Mouse (Mus musculus) lung, embryonic 16.5 days (tissue): ENCODE data around the gene Prcc. TPM values are rescaled to one million over a fixed set of nuclear protein-coding genes. Genes with fewer than 3 reads are reported as not detected.

ENCODE experiments used
- ATAC-seq: fragments of 200-750 bp; cut with Nextera tagmentation; 2 replicates; pipeline ENCODE4 v1.8.0; 2017; ENCODE audit warnings: low read depth, mild to moderate bottlenecking, moderate library complexity
- H3K27ac ChIP-seq: fragments of 300-500 bp; sonication (generic); 2 replicates; pipeline ENCODE4 v1.5.1; 2014; ENCODE audit warnings: mild to moderate bottlenecking, control low read depth, low read length
- H3K27me3 ChIP-seq: fragments of 300-500 bp; sonication (generic); 2 replicates; pipeline ENCODE4 v1.6.1; 2014; ENCODE audit warnings: low read depth, low read length, mixed read lengths; ENCODE audit not compliant: control insufficient read depth, insufficient read depth
- H3K36me3 ChIP-seq: fragments of 300-500 bp; sonication (generic); 2 replicates; pipeline ENCODE4 v1.6.1; 2014; ENCODE audit warnings: low read length; ENCODE audit not compliant: control insufficient read depth, insufficient read depth
- H3K4me1 ChIP-seq: fragments of 300-500 bp; sonication (generic); replicated peaks from 2 replicates; pipeline ENCODE4 v1.6.1; 2014; ENCODE audit warnings: low read length, mixed read lengths; ENCODE audit not compliant: control insufficient read depth, insufficient read depth
- H3K4me2 ChIP-seq: fragments of 300-500 bp; sonication (generic); 2 replicates; pipeline ENCODE4 v1.6.1; 2014; ENCODE audit warnings: low read depth, low read length, control low read depth
- H3K4me3 ChIP-seq: fragments of 300-500 bp; sonication (generic); 2 replicates; pipeline ENCODE4 v1.5.1; 2014; ENCODE audit warnings: mild to moderate bottlenecking, low read length, control low read depth
- H3K9ac ChIP-seq: fragments of 300-500 bp; sonication (generic); 2 replicates; pipeline ENCODE4 v1.6.1; 2014; ENCODE audit warnings: low read length, control low read depth
- H3K9me3 ChIP-seq: fragments of 300-500 bp; sonication (generic); 2 replicates; pipeline ENCODE4 v1.6.1; 2016; ENCODE audit warnings: low read length; ENCODE audit not compliant: control insufficient read depth
- WGBS: fragments of 180-500 bp; shearing (Covaris S2); extraction: QIAGEN DNeasy Blood & Tissue Kit; methylation state at CpG from one replicate; pipeline ENCODE4 v1.1.7; 2014; 5-methylcytosine and 5-hydroxymethylcytosine counted together
- polyA plus RNA-seq: library from polyadenylated mRNA; unstranded; fragments of >200 nt; fragmentation: Nextera tagmentation; extraction: Ambion mirVana; gene quantifications from 2 replicates; pipeline ENCODE4 v1.2.1, GENCODE M21; 2015

The Prcc gene
- polyA plus RNA-seq, 1 experiment from 2014 or later: 11.7 TPM

DNA sequence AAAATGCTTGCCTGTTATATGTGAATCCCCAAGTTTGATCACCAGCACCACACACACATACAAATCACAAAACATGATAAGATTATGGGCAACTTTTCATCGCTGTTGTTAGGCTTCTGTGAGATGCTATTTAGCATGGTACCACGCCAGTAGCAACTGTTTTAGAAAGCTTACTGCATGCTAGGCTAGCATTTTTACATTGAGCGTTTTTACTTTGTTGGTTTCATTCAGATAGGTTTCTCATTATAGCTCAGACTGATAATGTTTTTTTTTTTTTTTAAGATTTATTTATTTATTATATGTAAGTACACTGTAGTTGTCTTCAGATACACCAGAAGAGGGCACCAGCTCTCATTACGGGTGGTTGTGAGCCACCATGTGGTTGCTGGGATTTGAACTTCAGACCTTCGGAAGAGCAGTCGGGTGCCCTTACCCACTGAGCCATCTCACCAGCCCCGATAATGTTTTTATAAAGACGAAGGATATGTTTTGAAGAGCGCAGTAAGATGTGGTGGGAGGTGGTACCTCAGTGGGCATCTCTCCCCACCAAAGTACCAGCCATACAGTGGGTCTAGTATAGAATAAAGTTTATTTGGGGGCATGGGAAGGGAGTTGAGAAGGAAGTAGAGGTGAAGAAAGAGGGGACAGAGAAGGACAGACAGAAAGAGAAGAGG is 35.0 kb upstream of the Prcc start:
- Histone ChIP-seq H3K4me1 (peaks cover 2% of the 10 kb centered on the region; the same call in 1 of the 2 replicates), H3K4me3 (peak overlapping the region; percentile 69), H3K27ac (no peak overlapping the region), H3K9me3 (no peaks in the 10 kb centered on the region), H3K4me2 (peak overlapping the region; percentile 62), H3K27me3 (no peaks in the 10 kb centered on the region), H3K36me3 (peaks cover 42% of the 10 kb centered on the region), H3K9ac (no peak overlapping the region; the same call in 1 of the 2 replicates)
- 62% methylated on average over 9 of the region's 9 CpGs for WGBS
- no peak for ATAC-seq

DNA sequence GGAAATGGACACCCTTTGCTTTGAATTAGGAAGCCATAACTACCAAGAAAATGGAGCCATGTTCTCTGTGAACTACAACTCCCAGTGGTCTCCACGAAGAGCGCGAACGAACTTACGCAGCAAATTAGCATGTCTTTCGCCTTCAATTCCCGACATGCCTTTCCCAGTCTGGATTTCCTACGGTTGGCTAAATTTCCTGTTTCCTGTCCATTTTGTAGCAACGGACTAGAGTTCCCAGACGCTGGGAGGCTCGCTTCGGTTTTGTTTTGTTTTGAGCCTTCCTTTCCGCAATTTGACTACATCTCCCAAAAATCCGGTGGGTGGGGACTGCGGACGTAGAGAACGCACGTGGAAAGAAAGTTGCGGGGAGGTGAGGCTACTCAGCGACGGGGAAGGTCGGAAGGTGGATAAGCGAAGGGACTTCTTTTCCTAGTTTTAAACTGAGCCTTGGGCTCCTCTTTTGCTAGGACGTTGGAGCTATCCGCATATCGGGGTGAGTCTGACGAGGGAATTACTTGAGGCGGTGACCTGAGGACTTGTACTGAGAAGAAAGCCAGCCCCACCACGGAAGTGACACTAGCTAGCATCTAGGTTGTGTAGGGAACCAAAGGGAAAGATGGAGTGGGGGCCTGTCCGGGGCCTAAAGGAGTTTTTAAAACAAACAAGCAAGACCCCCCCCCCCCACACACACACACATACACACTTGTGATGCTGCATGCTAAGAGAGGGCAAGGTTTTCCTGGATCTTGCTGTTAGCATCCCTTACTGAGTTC is 34.1 kb upstream of the Prcc start, which contains the start of gene Mrpl24:
Gene Mrpl24 (plus strand): TSS at position 171 of the 773 bp plus-strand sequence.
- H3K27me3 ChIP-seq: no peaks in the 10 kb centered on the region
- H3K4me2 ChIP-seq: peak within 1 kb of the TSS; percentile 62
- no peaks in the 10 kb centered on the region for H3K9me3 ChIP-seq
- peaks cover 42% of the 10 kb centered on the region for H3K36me3 ChIP-seq
- ATAC-seq: peak; percentile 88
- H3K4me1 ChIP-seq: peaks cover 2% of the 10 kb centered on the region; the same call in 1 of the 2 replicates
- peak within 1 kb of the TSS; percentile 90 for H3K27ac ChIP-seq
- peak within 1 kb of the TSS; percentile 69 for H3K4me3 ChIP-seq
- peak within 1 kb of the TSS; percentile 78 for H3K9ac ChIP-seq
- under 1% methylated on average over 30 of the region's 30 CpGs for WGBS

DNA sequence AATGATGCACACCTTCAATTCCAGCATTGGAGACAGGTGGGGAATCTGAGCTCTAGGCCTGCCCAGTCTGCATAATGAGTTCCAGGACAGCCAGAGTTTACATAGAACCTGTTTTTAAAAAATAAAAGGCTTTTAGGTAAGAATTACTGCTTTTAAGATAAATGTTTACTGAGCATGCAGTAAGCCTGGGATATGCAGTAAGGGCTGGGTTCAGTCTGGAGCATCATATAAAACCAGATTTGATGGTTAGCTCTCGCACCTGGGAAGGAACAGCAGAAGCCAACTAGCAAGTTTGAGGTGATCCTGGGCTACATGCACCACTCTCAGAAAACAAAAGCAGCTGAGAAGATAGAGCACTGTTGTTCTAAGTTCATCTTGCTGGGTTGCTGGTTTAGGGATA is 33.1 kb upstream of the Prcc start:
- H3K27me3 ChIP-seq: no peaks in the 10 kb centered on the region
- no peak overlapping the region for H3K27ac ChIP-seq
- 84% methylated on average over 1 of the region's 1 CpGs for WGBS
- no peak for ATAC-seq
- H3K4me3 ChIP-seq: no peak overlapping the region
- no peak overlapping the region for H3K4me2 ChIP-seq
- no peaks in the 10 kb centered on the region for H3K9me3 ChIP-seq
- peaks cover 2% of the 10 kb centered on the region; the same call in 1 of the 2 replicates for H3K4me1 ChIP-seq
- H3K9ac ChIP-seq: no peak overlapping the region
- peaks cover 44% of the 10 kb centered on the region for H3K36me3 ChIP-seq

DNA sequence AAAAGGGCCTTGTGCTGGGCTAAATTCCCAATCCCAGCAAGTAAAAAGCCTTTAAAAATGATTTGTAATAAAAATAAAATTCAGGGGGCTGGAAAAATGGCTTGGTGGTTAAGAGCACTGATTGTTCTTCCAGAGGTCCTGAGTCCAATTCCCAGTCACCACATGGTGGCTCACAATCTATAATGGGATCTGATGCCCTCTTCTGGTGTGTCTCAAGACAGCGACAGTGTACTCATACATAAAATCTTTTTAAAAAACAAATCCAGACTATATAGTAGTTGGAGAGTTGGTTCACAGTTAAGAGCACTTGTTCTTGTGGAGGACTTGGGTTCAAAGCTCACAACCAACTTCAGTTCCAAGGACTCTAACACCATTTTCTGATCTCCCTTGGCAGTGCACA is 31.6 kb upstream of the Prcc start:
- no peaks in the 10 kb centered on the region for H3K27me3 ChIP-seq
- no peak overlapping the region for H3K9ac ChIP-seq
- peaks cover 31% of the 10 kb centered on the region for H3K36me3 ChIP-seq
- WGBS: 83% methylated on average over 1 of the region's 1 CpGs
- H3K27ac ChIP-seq: no peak overlapping the region
- no peak overlapping the region for H3K4me2 ChIP-seq
- H3K9me3 ChIP-seq: no peaks in the 10 kb centered on the region
- peaks cover 2% of the 10 kb centered on the region; the same call in 1 of the 2 replicates for H3K4me1 ChIP-seq
- ATAC-seq: no peak
- no peak overlapping the region for H3K4me3 ChIP-seq

DNA sequence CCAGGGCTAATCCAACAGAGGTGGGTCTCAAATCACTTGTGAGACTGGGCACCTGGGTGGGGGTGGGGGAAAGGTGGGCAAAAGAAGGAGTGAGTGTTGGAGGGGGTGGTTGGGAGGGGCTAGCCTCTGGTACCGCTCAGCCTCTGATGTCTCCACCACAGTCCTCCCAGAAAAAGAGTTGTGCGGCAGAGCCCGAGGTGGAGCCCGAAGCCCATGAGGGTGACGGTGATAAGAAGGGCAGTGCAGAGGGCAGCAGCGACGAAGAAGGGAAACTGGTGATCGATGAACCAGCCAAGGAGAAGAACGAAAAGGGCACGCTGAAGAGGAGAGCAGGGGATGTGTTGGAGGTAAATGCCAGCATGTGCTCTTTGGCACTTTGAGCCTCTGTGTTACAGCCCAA is 28.5 kb upstream of the Prcc start:
- H3K27ac ChIP-seq: no peak overlapping the region
- H3K9me3 ChIP-seq: no peaks in the 10 kb centered on the region
- no peak overlapping the region for H3K4me2 ChIP-seq
- no peak overlapping the region for H3K4me3 ChIP-seq
- no peak overlapping the region for H3K9ac ChIP-seq
- H3K36me3 ChIP-seq: peaks cover 31% of the 10 kb centered on the region
- WGBS: 89% methylated on average over 10 of the region's 10 CpGs
- ATAC-seq: no peak
- H3K27me3 ChIP-seq: no peaks in the 10 kb centered on the region
- peaks cover 25% of the 10 kb centered on the region for H3K4me1 ChIP-seq

DNA sequence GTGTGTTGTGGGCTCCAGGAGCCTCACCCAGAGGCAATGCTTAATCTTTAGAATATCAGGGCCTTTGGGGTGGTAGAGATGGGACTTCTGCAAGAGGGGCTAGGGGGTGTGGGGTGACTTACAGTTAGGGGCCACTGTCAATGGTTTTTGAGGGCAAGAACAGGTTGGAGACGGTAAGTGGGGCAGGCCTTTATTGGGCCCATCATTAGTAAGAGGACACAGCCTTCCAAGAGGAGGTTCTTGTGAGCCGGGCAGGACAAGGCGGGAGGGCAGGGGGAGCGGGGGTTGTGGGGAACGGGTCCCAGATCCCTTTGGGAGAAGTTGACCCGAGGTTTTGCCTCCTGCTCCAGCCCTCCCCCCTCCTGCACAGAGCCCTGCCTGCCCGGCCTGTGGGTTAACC is 28.1 kb upstream of the Prcc start:
- ATAC-seq: no peak
- H3K4me1 ChIP-seq: peaks cover 29% of the 10 kb centered on the region
- no peaks in the 10 kb centered on the region for H3K9me3 ChIP-seq
- no peaks in the 10 kb centered on the region for H3K27me3 ChIP-seq
- H3K9ac ChIP-seq: no peak overlapping the region
- H3K4me3 ChIP-seq: no peak overlapping the region
- peaks cover 31% of the 10 kb centered on the region for H3K36me3 ChIP-seq
- H3K4me2 ChIP-seq: no peak overlapping the region
- 84% methylated on average over 7 of the region's 7 CpGs for WGBS
- H3K27ac ChIP-seq: no peak overlapping the region

DNA sequence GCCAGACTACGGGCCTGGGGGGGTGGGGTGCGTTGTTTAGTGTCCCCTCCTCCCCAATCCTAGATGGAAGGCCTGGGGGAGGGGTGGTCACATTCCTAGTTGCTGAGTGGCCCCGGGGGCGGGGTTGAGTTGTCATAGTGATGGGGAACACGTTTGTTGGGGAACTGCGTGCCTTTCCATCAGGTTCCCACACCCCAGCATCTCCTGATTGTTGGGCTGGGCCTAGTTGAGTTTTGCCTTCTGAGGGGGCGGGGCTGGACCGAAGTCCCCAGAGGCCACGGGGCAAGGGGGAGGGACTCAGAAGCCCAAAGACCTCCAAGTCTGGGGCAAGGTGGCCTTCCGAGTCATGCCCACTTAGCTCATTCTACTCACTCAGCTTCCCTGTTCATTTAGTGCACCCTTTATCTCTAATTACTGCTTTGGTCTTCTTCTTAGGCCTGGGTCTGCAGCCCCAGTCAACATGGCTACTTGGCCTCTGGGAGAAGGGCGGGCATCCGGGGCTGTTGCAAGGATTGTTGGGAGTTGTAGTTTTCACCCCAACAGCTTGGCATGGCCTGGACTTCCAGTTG is 25.2 kb upstream of the Prcc start:
- H3K36me3 ChIP-seq: peaks cover 21% of the 10 kb centered on the region; the same call in 1 of the 2 replicates
- H3K9me3 ChIP-seq: no peaks in the 10 kb centered on the region
- peak overlapping the region; percentile 98 for H3K27ac ChIP-seq
- peaks cover 35% of the 10 kb centered on the region for H3K4me1 ChIP-seq
- peak overlapping the region; percentile 41 for H3K9ac ChIP-seq
- WGBS: 8% methylated on average over 12 of the region's 12 CpGs
- H3K27me3 ChIP-seq: no peaks in the 10 kb centered on the region
- H3K4me3 ChIP-seq: peak overlapping the region; percentile 45
- peak; percentile 29 for ATAC-seq
- peak overlapping the region; percentile 49 for H3K4me2 ChIP-seq

DNA sequence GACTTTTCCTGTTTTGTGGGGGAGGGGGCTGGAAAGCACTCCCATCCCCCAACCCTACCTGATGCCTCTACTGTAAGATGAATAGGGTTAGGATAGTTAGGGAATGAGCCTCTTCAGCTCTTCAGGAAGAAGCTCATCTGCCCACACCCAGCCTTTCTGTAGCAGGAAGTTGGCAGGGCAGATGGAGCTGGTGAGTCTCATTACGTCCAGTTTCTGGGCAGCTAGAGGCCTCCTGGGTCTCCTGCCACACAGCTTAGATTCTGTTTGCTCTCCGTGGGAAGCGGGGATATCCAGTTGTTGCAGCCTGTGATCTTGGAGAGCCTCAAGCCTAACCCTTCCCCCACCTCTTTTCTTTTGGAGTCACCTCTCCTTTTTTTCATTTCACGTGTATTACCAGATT is 24.5 kb upstream of the Prcc start:
- peaks cover 35% of the 10 kb centered on the region for H3K4me1 ChIP-seq
- ATAC-seq: no peak
- peak overlapping the region; percentile 49 for H3K4me2 ChIP-seq
- peaks cover 14% of the 10 kb centered on the region; the same call in 1 of the 2 replicates for H3K36me3 ChIP-seq
- 6% methylated on average over 4 of the region's 4 CpGs for WGBS
- no peaks in the 10 kb centered on the region for H3K27me3 ChIP-seq
- H3K9ac ChIP-seq: peak overlapping the region; percentile 41
- peak overlapping the region; percentile 98 for H3K27ac ChIP-seq
- peak overlapping the region; percentile 45 for H3K4me3 ChIP-seq
- H3K9me3 ChIP-seq: no peaks in the 10 kb centered on the region

DNA sequence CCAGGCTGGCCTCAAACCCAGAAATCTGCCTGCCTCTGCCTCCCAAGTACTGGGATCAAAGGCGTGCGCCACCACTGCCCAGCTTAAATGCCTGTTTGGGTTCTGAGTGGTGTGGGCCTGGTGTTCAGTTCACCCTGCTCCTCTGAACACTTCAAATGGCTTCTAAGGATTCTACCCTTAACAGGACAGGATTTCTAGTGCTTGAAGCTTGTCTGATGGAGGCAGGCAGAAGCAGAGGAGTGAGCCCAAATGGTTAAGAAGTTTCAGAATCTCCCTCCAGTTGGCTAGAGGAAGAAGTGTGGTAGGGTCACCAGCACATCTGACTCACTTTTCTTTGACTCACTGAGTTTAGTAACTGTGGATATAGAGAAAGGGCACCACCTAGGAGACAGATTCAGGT is 24.0 kb upstream of the Prcc start:
- H3K9me3 ChIP-seq: no peaks in the 10 kb centered on the region
- peak overlapping the region; percentile 98 for H3K27ac ChIP-seq
- peak overlapping the region; percentile 49 for H3K4me2 ChIP-seq
- peaks cover 35% of the 10 kb centered on the region for H3K4me1 ChIP-seq
- no peak overlapping the region for H3K4me3 ChIP-seq
- H3K27me3 ChIP-seq: no peaks in the 10 kb centered on the region
- WGBS: 76% methylated on average over 2 of the region's 2 CpGs
- ATAC-seq: no peak
- no peak overlapping the region; the same call in 1 of the 2 replicates for H3K9ac ChIP-seq
- H3K36me3 ChIP-seq: peaks cover 10% of the 10 kb centered on the region; the same call in 1 of the 2 replicates
